Mouse (Mus musculus) left cerebral cortex, adult 18-20 months (tissue): Measurements from ENCODE around the gene Cdkn1a. TPM values are rescaled to one million over a fixed set of nuclear protein-coding genes. Genes with fewer than 3 reads are reported as not detected.
"Not testable (repeated sequence)": the region's sequence is repeated elsewhere in the genome, so short reads cannot be mapped to it uniquely, and the experiment has no call there.

Experiments
- DNase-seq, 2 experiments: peaks; one replicate each; pipeline ENCODE4 v3.0.0; 2021 to 2022; ENCODE audit warnings: low spot score in 2 of 2, mixed read lengths in 1 of 2
- total RNA-seq, 2 experiments: library from RNA; stranded (reverse); gene quantifications; 2 replicates each; pipeline ENCODE4 v1.2.3; 2021

The Cdkn1a gene
- total RNA-seq, 2 experiments from 2014 or later = 35.1 to 57.4 TPM

DNA sequence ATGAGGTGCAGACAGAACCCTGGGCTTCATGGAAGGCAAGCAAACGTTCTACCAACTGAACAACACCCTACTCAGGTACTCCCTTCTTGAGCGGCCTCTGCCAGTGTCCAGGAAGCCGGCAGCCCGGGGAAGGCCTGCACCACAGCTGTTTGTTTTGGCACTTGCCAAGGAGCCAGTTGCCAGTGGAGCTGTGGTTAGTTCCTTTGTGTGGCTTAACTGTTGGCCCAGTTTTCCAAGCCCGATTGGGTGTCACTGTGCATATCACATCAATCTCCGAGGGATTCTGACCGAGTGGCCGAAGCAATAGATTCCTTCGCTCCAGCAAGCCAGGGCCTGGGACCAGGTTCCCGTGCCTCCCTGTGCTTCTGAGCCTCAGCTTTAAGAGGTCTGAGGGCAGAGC is 32.8 kb upstream of the Cdkn1a start:
- no peak for DNase-seq

DNA sequence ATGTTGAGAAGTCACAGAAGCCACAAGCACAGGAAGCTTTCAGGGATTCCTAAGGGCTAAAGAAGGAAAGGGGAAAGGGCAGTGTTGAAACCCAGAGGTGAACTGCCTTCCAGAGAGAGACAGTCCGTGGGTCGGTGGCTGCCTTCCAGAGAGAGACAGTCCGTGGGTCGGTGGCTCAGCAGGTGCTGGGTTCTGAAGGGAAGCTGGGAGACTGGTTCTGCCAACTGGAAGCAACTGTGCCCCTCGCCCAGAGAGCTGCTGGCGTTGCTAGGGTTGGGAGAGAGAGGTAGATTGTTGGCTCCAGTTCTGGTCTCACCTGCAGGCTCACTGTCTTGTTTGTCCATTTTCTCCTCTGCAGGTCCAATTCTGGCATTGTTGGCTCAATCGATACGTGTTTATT is 32.3 kb upstream of the Cdkn1a start:
- no peak for DNase-seq

DNA sequence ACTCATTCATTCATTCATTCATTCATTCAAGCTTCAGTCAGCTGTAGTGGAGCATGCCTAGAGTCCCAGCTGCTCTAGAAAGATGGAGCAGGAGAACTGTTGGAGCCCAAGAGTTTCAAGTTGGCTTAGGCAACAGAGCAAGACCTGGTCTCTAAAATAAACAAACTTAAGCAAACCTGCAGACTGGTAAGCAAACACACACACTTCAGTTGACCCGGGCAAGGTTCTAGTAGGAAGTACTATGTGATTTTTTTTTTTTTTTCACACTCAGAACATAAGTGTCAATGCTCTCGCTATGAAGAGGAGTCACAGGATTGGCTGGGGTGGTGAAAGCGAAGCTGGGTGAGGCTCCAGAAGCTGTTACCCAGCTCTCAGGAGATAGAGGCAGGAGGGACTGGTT is 31.2 kb upstream of the Cdkn1a start:
- DNase-seq = no peak

- DNase-seq = no peak
Observed at GRCm38 (mm10) chr17:29060946-29061345, 29.8 kb upstream of the Cdkn1a start.

DNA sequence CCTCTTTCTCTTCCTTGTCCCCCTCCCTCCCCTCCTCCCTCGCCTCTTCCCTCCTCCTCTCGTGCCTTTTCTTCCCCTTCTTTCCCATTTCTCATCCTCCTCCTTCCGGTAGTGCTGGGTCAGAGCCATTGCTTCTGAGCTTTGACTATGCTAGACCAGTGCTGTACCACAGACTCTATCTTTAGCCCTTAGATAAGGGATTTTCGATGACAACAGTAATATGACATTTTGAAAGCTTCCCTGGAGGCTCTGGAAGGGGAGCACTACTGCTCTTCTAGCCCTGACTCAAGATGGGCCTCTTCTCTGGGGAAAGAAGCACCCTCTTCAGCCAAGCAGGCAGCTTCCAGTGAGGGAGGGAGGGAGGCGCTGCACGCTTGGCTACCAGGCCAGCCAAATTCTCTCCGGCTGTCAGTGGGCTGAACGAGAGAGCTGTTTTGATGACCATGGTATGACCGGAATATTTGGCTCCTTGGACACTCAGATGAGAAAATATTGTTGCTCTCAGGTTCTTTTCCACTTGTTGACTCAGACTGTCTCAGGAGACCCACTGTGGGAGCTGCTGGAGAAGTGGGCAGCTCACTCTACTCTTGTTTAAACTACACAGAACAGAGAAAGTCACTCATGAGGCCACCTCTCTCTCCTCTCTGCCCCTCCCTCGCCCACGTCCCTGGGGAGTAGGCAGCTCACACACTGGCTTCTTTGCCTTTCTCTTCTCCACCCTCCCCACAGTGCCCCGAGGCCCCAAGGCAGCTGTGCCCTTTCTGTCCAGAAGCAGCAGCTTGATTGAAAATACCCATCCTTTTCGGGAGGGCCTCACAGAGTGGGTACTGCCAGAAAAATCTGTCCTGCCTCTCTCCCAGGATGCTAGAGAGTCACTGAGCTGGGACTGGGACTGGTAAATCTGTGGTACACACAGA is 28.4 kb upstream of the Cdkn1a start:
- no peak for DNase-seq

DNA sequence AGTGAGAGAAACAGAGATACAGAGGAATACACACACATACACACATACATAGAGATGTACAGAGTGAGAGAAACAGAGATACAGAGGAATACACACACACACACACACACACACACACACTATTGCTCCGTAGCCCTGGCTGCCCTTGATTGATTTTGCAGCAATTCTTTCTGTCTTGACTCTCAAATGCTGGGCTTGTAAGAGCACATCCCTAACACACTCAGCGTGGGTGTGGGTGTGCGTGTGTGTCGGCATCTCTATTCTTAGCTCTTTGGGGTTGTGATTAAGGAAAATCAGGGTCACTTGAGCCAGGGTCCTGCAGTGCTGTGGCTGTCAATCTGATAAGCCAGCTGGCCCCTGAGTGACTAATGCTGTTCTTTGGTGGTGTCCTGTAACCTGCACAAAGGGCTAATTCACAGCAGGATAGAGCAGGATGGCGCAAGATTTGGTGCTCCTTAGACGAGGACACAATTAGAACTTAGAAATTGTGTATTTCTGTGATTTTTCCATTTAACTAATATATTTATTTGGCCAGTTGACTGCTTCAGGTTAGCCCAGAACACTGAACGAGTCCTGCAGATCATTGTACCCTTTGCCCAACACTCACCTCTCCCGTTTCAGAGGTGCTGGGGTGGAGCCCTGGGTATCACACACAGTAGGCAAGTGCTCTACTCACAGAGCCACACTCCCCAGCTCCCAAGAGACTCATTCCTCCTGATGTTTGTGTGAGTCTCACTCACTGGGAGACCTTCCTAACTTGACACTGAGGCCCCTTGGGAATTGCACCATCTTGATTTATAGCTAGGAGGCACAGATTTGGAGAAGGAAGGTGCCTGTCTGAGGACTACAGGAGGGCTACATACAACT is 27.4 kb upstream of the Cdkn1a start:
- no peak for DNase-seq

GRCm38 (mm10) chr17:29063988-29064285 is 26.8 kb upstream of the Cdkn1a start:
- DNase-seq = no peak

DNA sequence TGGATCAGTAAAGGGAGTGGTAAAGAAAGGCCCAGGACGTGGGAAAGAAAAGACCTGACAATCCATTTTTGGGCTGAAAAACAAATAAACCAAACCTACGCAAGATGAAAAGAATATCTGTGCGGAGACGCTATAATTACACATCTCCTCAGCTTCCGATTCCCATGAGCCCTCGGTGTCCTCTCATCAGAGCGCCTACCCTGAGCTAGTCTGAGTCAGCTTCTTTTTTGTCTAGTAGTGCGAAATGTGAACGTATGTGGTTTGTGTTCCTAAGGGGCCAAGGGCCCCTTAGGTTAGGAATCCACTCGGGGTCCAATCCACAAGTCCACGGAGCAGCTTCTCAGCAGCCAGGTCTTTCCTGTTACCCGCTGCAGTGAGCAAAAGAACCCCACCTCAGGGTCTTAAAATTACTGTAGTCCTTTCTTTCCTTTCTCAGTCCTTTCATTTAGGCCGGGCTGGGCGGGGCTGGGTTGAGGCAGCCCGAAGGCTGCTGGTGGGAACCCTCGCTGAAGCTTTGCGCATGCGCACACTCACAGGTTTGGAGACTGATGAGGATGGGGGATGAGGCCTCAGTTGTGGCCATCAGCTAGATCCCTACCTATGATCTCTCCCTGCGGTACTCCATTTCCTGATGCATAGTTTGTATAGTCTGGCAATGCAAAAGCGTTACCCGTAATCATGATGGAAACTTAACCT is 25.4 kb upstream of the Cdkn1a start:
- no peak for DNase-seq

DNA sequence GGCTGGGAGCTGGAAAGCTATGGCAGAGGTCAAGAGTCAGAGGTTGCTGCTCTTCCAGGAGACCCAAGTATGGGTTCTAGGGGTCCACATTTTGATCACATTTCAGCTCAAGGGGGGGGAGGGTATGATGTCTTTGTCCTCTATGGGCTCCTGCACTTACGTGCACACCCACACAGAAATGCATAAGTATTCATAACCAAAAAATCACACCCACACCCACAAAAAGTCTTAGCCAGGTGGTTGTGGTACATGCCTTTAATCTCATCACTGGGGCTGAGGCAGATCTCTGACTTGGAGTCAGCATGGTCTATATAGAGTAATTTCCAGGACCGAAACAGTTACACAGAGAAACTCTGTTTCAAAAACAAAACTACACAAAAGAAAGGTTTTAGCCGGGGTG is 24.8 kb upstream of the Cdkn1a start:
- no peak for DNase-seq

DNA sequence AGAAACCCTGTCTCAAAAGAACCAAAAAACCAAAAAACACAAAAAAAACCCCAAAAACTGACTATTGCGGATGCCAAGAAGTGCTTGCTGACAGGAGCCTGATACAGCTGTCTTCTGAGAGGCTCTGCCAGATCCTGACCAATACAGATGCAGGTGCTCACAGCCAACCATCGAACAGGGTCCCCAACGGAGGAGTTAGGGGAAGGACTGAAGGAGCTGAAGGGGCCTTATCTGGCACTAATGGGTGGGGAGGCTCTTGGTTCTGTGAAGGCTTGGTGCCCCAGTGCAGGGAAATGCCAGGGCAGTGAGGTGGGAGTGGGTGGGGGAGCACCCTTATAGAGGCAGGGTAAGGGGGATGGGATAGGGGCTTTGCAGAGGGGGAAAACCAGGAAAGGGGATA is 23.4 kb upstream of the Cdkn1a start:
- DNase-seq = not testable (repeated sequence)

DNA sequence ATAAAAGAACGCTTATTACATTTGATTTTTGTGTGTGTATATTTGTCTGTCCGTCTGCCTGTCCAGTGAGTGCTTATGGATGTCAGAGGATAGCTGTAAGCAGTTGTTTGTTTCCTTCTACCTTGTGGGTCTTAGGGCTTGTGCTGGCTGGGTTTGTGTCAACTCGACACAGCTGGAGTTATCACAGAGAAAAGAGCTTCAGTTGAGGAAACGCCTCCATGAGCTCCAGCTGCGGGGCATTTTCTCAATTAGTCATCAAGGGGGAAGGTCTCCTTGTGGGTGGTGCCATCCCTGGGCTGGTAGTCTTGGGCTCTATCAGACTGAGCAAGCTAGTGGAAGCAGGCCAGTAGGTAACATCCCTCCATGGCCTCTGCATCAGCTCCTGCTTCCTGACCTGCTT is 22.9 kb upstream of the Cdkn1a start:
- no peak for DNase-seq

DNA sequence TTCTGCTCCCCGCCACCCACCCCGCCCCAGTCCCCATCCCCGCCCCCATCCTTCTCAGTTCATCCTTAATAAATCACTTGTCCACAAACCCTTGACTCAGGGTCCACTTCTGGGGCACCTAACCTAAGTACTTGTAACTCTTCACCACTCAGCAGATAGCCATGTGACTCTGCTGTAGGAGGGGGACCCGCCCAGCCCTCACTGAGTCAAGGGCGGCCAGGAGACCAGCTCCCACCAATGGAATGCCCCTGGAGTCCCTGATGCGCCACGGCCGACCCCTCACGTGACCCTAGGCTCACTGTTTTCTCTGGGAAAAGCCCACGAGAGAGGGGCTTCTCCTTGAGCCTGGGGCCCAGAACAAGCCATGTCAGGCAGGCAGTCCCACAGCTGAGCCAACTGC is 21.7 kb upstream of the Cdkn1a start:
- DNase-seq = no peak

DNA sequence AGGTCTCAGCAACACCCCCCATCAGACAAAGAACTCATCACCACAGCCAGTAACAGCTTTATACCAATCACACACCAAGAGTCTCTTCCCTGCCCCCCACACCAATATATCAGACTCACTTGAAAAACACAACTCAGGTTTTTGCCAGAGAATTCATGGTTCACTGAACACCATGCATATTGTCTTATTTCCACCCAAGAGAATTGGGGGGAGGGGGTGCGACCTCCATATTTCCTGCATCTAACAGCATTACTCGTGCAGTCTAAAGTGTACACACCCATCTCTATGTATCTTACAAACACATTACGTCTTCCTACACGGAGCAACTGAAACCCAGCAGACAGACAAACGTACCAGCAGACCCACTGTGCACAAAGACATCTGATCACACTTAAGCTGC is 19.0 kb upstream of the Cdkn1a start:
- no peak for DNase-seq

GRCm38 (mm10) chr17:29072701-29073307 is 18.0 kb upstream of the Cdkn1a start:
- DNase-seq = no peak

DNA sequence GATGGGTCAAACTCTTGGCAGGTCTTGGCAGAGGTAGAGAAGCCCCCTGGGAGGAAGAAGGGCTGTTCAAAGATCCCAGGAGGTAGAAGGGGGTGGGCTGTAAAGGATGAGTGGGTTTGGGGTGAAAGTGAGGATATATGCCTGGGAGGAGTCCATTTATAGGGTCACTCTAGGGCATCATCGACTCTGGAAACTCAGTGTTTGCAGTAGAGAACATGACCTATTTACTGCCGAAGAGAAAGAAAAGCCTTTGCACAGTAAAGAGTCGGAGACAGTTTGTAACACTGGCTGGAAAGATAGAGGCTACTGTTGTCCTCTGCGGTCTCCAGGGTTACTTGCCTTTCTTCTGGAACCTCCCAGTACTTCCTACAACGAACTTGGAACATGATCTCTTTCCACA is 17.5 kb upstream of the Cdkn1a start:
- no peak for DNase-seq

- DNase-seq = no peak
Observed at GRCm38 (mm10) chr17:29074085-29074484, 16.7 kb upstream of the Cdkn1a start.

GRCm38 (mm10) chr17:29076235-29076634 is 14.5 kb upstream of the Cdkn1a start:
- DNase-seq = no peak

DNA sequence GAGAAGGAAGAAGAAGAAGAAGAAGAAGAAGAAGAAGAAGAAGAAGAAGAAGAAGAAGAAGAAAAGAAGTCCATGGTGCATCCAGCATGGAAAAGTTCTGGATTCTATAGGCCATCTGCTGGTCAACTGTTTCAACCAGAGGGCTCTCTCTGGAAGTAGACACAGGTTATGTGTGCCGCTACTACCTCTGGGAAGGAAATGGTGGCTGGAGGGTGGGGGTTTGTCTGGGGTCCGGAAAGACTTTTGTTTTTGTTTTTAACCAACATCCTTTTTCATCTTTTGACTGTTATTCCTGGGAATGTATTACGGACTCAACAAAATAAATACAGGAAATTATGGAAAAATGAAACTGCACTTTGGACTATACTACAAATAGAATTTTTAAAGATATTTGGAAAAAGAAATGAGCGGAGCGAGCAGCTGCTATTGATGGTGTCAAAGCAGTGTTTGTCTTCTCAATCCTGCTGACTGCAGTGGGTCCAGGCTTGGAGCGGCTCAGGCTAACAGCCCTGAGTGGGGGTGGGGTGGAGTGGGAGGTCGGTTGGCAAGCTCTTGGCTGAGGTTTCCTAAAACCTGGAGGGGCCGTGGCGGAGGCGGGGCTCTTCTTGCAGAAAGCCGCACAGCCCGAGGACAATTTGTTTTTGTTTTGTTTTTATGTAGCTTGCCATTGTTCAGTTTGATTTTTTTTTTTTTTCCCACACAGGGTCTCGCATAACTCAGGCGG is 12.8 kb upstream of the Cdkn1a start:
- peak; percentile 46 to 72 for DNase-seq

DNA sequence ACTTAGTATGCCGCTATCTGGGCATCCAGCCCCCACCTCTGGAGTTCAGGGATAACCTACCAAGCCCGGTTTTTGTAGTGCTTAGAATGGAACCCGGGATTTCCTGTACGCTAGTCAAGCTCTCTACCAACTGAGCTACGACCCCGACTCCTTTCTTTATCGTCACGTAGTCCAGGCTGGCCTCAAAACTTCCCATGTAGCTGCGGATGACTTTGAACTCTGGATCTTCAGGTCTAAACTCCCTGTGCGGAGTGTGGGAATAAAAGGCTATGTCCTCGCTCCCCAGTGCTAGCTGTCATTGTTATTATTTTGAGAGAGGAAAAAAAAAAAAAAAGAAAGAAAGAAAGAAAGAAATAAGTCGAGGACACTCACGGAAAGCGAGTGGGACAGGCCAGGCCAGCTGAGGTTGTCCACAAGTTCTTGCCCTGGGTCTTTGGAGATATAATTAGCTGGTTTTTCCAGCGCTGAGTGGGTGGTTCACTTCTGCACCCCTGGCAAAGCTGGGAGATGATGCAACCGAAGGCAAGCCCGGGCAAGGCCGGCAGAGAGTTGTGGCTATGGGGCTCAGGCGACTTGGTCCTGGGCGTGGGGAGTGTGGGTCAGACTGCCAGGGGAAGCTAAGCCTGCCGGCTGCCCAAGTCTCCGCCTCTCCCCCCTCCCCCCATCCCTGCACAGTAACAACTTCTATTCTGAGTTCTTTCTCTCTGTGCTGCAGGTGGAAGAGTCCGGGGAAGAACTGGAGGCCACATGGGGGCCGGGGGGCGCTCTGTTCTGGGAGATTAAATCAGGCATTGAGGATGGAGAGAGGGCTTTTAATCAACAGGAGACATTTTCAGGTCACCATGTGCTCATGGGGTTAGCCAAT is 12.0 kb upstream of the Cdkn1a start:
- peak in 1 of 2 experiments; percentile 32 for DNase-seq
